Mouse (Mus musculus) layer of hippocampus, postnatal 36 days (tissue): Measurements from ENCODE around the gene Inpp4b. TPM values are rescaled to one million over a fixed set of nuclear protein-coding genes. Genes with fewer than 3 reads are reported as not detected.
"Not testable (repeated sequence)": the region's sequence is repeated elsewhere in the genome, so short reads cannot be mapped to it uniquely, and the experiment has no call there.

Source experiments
- DNase-seq, 2 experiments: peaks; one replicate each; pipeline ENCODE4 v3.0.0; 2022
- total RNA-seq, 2 experiments: library from RNA; stranded (reverse); gene quantifications; 2 replicates each; pipeline ENCODE4 v1.2.3; 2021

Gene Inpp4b
- total RNA-seq, 2 experiments from 2014 or later = 10.2 to 11.0 TPM

DNA sequence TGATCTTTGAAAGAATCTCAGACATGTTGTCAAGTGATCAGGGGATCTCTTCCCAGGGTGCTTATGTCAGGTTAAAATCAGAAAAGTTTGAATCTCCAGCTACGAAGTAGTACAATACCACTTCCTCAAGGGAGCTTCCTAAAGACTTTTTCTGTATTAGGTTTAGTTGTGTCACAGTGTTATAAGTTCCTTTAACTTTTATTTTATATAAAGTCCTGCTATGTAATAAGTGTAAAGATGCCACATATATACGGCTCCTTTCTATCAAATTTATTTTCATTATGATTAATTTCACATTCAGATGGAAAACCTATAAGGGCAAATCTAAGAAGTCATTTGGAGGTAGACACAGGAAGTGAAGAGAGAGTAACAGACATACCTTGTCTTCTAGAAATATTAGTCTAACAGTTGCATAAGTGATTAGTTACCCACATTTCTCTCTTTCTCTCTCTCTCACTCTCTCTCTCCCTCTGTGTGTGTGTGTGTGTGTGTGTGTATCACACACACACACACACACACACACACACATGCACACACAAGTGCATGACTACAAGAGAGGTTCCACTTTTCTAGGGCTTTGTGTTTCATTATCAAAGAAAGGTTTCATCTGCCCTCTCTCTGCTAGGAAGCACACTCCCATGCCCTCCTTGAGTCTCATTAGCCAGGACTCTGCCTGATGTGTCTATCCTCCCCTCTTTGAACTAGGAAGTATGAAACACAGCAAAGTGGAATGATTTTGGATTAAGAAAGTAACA is 438.7 kb downstream of the Inpp4b start:
- no peak for DNase-seq

DNA sequence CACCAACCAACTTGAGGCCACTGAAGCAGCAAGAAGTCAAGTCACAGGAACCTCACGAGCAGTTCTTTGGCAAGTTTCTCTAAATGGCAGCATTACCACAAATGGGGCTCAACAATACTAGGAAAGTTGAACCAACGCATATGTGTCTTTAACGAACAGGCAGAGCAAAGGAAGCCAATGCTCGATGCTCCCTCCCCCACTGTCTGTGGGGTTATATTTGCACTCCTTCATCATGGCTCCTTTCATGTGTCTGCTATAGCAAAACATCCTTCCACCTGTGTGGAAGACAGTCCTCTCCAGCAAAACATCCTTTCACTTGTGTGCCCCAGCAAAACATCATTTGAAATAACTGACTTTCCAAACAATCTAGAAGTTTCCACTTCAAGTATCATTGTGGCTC is 440.4 kb downstream of the Inpp4b start:
- no peak for DNase-seq

DNA sequence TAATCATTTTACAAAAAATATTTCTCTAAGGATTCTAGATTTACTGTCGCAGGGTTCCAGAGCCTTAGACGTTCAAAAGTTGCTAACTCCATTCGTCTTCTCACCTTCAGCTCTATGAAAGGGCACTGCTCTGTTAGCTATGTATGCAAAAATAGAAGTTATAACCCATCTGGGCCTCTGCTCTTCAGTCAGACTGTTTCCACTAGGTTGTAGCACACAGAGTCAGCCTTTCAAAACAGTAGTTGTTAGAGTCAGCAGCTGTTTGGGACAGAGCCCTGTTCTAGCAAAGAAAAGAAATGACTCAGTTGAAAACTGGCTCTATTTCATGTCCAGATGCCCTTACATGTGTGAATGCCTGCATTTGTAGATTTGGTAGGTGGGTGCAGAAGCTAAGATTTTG is 442.4 kb downstream of the Inpp4b start:
- no peak for DNase-seq

DNA sequence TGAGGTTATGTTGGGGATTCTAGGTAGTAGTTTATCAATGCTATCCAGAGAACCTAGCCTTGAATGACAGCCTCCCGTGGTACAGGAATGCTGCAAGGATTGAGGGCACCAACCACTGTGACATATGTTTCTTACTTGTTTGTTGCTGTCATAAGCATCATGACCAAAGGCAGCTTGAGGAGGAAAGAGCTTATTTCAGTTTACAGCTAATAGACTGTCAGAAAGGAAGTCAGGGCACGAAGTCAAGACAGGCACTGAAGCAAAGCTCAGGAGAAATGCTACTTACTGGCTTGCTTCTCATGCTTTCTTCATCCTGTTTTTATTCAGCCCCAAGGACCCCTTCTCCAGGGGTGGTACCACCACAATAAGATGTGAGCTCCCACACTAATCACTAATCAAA is 446.1 kb downstream of the Inpp4b start:
- no peak for DNase-seq

DNA sequence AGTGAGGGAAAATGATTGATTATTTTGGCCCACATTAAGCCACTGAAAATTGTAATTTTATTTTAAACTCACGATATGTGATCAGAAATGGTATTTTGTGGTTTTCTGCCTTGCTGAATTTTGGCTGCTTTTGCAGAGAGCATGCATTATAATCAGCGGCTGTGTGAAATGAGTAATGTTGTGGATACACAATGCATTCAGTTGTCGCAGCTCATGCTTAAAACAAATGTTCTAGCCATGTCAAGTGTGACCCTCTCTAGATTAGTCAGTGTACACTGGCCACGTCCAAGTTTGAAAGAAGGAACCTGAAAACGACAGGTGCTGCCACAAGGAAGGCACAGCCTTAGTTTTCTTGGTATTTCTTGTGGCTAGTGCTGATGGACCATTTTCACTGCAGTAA is 450.3 kb downstream of the Inpp4b start:
- no peak for DNase-seq

DNA sequence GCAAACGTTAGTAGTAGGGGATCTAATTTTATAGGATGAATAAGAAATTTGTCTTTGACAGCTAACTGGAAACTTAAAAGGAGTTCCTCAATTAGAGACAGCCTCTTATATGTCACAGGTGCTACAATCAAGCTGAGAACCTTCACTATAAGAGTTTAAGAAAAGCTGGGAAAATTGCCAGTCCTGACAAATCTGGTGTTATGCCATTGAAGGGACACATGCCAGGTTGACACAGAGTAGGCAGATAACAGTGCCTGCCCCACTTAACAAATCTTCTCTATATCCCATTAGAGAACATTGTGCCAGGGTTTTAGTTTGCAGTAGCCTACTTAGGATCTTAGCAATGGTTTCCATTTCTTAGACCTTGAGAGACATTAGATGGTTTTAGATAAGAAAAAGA is 456.1 kb downstream of the Inpp4b start:
- no peak for DNase-seq

DNA sequence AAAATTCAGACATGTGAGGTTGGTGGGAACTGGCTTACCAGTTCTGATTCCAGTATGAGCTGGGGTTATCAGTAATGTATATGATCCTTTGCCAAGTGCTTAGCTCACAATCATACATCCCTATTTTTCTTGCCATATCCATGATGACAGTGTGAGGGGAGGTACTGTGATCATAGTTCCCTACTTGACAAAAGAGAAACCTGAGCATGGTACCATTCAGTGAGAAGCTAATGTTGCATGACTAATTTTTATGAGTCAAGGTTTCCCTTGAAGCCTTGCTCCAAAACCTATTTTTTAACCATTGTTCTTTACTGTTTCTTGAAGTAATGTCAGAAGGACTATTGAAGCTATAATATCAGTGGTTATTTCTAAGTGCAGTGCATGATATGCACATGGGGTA is 458.4 kb downstream of the Inpp4b start:
- DNase-seq = no peak

DNA sequence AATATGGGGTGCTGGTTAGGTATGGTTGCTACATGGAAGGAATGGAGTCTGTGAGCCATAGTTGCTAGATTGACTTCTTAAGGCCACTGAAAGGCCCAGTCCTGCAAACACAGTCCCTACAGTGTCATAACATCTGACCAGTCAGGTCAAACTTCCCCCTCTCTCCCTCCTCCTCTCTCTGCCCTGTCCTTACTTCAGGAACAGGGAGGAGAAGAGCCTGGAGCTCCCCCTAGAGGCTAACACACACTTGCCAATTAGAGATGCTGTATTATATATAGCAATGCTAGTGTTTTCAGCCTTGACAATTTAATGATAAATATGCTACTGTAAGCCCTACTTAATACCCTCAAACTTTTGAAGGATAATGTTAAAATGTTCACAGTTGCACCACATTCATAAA is 464.4 kb downstream of the Inpp4b start:
- peak; percentile 16 to 26 for DNase-seq

DNA sequence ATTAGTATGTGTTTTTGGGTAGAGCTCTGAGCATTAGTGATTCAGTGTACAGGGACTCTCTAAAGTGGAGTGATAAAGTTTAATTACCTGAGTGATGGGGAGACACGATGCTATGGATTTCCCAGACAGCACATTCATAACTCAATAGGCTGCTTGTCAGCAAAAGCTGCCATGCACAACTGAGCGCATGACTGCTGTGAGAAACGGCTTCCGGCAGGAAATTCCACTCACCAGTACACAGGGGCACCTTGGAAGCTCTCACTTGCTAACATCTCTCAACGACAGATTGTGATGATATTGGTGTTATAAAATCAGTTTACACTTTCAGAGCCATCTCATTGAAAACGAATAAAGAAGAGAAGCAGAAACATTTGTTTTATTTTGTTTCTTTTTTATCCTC is 465.2 kb downstream of the Inpp4b start:
- no peak for DNase-seq

DNA sequence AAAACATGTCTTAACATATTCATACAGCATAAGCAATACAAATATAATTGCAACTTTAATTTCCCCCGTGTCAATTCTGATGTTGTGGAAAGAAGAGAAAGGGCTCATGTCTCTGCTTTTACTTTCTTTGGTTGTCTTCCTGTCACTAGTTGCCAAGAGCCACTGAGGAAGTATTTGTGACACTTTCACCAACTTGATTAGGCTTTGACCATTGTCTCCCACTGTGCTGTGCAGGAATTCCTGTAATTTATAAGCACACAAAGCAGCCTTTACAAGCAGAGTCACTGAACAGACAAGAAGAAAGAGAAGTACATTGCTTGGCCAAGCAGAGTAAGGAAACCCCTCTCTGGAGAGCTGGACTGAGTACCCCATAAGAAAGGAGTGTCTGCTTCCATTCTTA is 466.1 kb downstream of the Inpp4b start:
- DNase-seq = no peak

DNA sequence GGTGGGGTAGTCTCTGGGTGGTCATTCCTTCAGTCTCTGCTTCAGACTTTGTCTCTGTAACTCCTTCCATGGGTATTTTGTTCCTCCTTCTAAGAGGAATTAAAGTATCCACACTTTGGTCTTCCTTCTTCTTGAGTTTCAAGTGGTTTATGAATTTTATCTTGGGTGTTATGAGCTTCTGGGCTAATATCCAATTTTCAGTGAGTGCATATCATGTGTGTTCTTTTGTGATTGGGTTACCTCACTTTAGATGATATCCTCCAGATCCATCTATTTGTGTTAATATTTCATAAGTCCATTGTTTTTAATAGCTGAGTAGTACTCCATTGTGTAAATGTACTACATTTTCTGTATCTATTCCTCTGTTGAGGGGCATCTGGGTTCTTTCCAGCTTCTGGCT is 467.1 kb downstream of the Inpp4b start:
- DNase-seq = not testable (repeated sequence)

DNA sequence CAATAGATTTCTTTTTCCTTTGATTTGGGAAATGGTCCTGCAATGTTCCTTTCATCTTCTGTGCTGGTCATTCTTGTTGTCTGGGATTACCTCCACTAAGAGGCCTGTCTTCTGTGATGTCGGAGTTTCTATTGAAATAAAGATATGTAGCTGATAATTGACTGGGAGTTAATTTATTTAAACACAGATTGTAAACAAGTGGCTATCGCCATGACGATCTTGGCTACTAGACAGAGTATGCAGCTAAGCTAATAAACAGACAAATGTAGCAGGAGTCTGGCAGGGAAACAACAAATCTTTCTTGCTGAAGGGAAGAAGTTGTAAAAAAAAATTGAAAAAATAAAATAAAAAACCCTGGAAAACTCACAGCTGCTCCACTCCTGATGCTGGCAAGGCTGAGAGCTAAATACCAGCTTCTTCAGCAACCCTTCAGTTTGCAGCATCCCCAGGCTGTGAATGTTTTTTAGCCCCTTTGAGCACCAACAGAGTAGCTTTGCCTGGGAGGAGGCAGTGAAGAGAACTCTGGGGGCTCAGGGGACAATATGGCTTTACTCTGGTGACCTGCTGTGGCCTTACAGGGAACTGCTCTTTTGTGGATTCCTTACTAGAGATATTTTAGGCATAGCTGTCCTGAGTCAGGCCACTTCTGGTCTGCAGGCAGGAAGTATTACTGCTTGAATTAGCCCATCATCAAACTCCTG is 469.8 kb downstream of the Inpp4b start:
- peak in 1 of 2 experiments; percentile 2 for DNase-seq

DNA sequence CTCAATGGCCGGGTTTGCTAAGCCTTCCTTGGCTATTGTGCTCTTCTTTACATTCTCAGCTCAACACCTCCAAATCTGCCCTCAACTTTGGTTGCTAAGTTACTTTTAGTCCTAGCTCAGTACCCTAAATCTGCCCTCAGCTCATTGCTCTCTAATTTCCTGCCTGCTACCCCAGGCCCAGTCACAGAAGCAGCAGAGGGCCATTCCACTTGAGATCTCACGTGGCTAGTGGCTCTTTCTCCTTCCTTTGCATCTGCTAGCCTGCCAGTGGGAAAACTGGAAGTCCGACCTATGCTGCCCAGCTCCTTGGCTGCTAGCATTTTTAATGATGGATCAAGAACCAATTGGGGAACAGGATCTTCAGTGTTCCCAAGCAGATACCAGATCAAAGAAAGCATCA is 472.4 kb downstream of the Inpp4b start:
- DNase-seq = no peak

DNA sequence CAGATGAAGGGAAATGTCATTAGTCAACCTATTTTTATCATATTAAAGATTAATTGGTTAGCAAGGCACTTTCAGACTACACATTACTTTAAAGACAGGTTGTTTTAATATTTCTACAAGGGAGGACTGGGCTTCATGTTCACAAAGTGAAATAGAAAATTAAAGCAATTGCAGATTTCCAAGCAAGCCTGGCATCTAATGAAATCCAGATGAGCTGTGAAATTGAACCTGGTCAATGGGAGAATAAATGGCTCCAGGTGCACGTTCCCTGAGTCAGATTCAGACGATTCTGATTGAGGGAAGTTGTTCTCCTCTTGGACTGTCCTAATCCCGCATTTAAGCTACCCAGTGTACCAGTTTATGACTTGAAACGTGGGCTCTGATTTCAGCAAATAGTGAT is 473.2 kb downstream of the Inpp4b start:
- DNase-seq = no peak

DNA sequence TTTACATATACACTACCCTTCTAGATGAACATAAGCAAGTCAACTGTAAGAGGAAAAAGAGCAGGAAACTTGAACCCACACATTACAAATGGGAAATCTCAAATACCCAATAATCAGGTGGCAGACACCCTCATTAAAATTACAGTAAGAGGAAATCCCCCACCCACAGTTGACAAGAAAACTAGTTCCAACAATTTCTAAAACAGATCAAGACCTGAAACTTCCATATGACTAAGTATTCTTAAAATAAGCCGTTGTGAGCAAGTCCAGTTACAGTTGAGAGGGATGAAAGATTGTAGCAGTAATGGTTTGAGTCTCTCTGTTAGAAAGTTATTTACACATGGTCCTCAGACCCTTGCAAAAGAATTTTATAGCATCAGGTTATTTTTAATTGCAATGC is 480.8 kb downstream of the Inpp4b start:
- DNase-seq = no peak

DNA sequence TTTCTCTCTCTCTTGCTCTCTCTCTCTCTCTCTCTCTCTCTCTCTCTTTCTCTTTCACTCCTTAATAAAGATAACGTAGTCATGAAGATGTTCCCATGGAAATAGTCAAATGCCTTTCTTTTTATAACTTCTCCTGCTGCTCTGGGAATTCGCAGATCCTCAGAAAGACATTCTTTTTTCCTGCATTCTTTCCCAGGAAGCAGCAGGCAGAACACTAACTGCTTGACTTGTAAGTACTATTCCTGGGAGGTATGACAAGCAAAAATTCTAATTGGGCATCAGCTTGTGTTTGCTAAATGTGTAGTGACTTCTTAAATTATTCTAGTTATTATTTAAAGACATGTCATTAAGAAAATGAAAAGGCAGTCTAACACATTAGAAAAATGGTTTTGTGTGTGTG is 482.6 kb downstream of the Inpp4b start:
- no peak for DNase-seq

DNA sequence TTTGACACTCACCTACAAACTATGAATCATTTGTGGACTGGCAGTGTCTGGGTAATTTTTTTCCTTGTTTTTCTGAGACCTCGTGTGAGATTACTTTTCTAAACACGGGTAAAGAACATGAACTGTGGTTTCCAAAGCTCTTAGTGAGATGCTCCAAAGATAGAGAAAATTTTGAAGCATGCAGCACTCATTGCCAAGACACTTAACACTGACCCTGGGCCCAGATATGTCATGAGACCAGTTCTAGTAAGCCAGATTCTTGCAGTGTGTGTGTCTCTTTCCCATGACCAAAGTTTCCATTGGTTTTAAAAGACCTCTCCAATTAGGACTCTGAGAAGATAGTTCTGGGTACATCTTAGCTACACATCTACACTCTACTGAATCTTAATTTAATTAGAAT is 484.1 kb downstream of the Inpp4b start:
- no peak for DNase-seq

DNA sequence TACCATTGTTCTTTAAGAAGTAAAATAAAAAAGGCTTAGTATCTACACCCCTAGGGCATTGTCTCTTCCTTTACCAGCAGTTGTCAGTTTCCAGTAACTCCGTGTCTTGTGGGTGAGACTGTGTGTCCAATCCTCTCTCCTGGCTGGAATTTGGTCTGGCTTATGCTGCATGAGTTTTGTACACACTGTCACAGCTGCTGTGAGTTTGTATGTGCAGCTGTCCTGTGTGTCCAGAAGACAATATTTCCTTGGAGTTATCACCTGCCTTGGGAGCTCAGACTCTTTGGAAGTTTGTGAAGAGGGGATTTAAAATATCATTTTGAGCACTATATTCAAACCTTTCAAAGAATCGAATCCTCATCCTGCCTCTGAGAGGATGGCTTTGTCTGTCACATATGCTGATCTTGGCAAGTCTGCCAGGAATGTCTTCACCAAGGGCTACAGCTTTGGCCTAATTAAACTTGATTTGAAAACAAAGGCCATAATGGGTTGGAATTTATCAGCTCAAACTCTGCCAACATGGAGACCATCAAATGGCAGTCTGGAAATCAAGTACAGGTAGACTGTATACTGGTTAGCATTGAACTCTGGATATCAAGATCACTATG is 485.1 kb downstream of the Inpp4b start:
- DNase-seq = no peak

DNA sequence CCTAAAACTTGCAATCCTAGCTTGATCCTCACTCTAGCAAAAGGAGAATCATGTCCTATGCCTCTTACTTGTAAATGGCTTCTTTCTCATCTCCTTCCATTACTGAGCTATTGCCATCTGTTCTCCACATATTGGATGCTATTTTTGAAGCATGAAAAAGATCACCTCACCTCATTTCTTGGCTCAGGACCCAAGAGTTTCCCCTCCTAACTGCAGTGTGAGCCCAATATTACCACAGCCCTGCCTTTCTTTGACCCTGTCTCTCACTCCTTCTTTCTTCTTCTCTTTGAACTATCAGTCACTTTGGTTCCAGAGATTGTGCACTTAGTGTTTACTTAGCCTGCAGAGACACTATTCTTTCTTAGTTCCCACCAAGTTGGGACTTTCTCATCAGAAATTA is 489.1 kb downstream of the Inpp4b start:
- no peak for DNase-seq

DNA sequence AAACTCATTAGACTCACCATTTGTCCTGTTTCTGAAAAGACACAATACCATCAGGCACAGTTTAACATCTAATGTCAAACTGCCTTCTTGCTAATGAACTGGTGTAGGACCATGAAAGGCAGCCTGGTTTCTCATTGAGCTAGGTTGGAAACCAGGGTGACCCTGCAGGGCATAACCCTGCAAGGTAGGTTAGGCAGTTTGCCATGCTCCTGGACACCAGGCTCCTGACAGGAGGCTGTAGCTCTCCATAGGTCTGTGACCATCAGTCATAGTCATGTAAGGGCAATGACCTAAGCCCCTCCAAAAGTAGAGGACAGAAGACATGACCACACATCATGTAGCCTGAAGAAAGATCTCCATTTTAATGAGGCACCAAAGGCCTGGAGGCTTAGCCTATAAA is 491.5 kb downstream of the Inpp4b start:
- no peak for DNase-seq

DNA sequence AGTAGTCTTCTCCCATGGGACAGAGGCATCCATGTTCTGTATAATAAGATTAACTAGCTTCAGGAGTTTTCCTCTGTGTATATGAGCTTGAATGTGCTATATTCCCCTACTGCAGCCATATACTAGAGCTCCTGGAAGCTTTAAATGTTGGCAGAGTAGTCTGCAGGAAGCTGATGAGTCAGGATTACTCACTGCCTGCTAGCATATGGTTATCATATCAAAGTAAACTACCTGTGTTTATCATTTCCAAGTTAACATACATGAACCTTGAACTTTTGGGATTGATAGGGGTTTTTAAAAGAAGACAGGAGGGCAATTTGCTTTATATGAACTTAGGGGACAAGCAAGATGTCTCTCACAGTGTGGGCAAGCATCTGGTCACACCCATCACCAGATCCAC is 498.2 kb downstream of the Inpp4b start:
- DNase-seq = no peak

DNA sequence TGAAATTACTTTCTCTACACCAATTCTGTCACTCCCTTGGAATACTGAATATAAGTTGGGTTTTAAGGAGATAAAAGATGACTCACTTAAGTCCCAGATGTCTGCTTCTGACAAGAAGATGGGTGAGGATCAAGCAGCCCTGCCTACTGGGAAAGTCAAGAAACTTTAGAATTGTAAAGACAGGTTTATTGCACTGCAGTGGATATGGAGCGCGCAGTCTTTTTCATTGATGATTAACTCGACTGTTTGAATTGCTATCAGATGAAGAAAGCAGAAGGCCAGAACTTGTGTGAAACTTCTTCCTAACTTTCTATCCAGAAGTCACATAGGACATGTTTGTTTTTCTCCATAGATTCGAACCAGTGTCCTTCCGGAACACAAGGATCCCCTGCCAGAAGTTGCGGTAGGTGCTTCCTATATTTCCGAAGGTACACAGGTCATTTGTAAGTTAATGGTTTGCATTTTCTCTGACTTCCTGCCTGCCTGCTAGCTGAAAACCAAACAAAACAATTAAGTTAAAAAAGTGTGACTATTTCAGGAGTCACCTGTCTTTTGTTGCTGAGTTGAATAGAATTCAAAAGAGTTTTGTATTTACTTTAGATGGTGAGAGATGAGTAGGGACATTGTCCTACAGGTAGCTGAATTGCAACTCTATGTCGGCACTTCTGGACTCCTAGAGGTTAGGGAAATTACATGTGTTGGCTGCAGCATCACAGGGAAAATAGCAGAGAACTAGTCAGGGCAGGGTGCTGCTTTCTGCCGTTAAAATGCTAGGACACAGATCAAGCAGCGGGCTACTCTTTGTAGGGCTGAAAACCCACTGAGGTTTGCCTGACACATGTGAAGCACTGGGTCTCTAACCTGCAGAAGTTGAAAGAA is 502.0 kb downstream of the Inpp4b start:
- DNase-seq = no peak

DNA sequence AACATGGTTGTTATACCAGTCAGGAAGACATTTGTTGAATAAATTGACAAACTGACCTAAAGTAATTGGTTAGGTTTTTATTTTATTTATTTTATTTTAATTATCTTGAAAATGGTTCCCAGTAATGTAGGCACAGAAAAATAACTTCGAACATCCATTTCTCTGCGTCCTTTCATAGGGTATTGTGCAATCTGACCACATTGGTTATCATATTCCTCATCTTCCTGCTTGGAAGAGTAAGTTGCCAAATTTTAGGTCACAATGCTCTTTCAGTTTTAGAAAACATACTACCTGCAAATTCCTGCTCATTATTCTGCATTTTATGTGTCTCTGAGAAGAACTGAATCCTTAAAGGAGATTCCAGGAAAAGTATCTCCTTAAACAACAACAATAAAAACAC is 505.6 kb downstream of the Inpp4b start:
- no peak for DNase-seq
